Mouse (Mus musculus): Measurements from ENCODE around the gene Fam199x. TPM values are rescaled to one million over a fixed set of nuclear protein-coding genes. Genes with fewer than 3 reads are reported as not detected.

The Fam199x gene
- 1 to 10 TPM; 5.0 to 7.3 TPM for polyA plus RNA-seq (2017; shearing (Covaris generic))

GRCm38 (mm10) chrX:137049425-137050225 lies at the start of gene Fam199x:
TSS of gene Fam199x (plus strand) at chrX:137049594.

GRCm38 (mm10) chrX:137038000-137038483 lies 11.4 kb upstream of the Fam199x start, which contains the start of gene Slc25a53:
TSS of gene Slc25a53 (minus strand) at chrX:137038302.

GRCm38 (mm10) chrX:137121718-137122117 lies 72.3 kb downstream of the Fam199x start, which contains the start of gene Esx1:
TSS of gene Esx1 (minus strand) at chrX:137122083.

Other genes with a start within 250 kb of the Fam199x start
- 1 to 10 TPM in 1 of 2 experiments, under 1 TPM in 1; 0.81 to 1.4 TPM for gene Plp1, start 226.9 kb upstream of the Fam199x start, polyA plus RNA-seq (2017; shearing (Covaris generic))
- gene Rab9b, start 180.8 kb upstream of the Fam199x start, polyA plus RNA-seq (2017; shearing (Covaris generic)) = not detected
- gene H2bfm, start 122.3 kb upstream of the Fam199x start, polyA plus RNA-seq (2017; shearing (Covaris generic)) = not detected
- gene Tmsb15b2, start 74.1 kb upstream of the Fam199x start, polyA plus RNA-seq (2017; shearing (Covaris generic)) = 10 to 100 TPM; 50.5 to 53.9 TPM
- gene Tmsb15l, start 72.7 kb upstream of the Fam199x start, polyA plus RNA-seq (2017; shearing (Covaris generic)) = 1 to 10 TPM in 1 of 2 experiments, not detected in 1; 4.5 TPM
- gene Tmsb15b1, start 72.7 kb upstream of the Fam199x start, polyA plus RNA-seq (2017; shearing (Covaris generic)) = 10 to 100 TPM; 11.7 to 17.6 TPM
- 10 to 100 TPM; 25.2 to 47.2 TPM for gene Zcchc18, start 56.4 kb upstream of the Fam199x start, polyA plus RNA-seq (2017; shearing (Covaris generic))
- 10 to 100 TPM; 16.3 to 17.1 TPM for gene Slc25a53, start 11.3 kb upstream of the Fam199x start, polyA plus RNA-seq (2017; shearing (Covaris generic))
- gene Esx1, start 72.5 kb downstream of the Fam199x start, polyA plus RNA-seq (2017; shearing (Covaris generic)) = not detected

Measured in inflammation-experienced regulatory T-cells (primary cell).